Mouse (Mus musculus) thymus, postnatal 0 days (tissue): ENCODE results near the gene Ifna2. TPM values are rescaled to one million over a fixed set of nuclear protein-coding genes. Genes with fewer than 3 reads are reported as not detected.

Experiments
- DNase-seq: peaks from one replicate; pipeline ENCODE4 v3.0.0-alpha.2; 2015; ENCODE audit warnings: low spot score
- polyA plus RNA-seq: library from polyadenylated mRNA; unstranded; fragments of >200 nt; fragmentation: Nextera tagmentation; extraction: Ambion mirVana; gene quantifications from 2 replicates; pipeline ENCODE4 v1.2.1, GENCODE M21; 2015

Ifna2 gene
- polyA plus RNA-seq = not detected in 2 replicates

DNA sequence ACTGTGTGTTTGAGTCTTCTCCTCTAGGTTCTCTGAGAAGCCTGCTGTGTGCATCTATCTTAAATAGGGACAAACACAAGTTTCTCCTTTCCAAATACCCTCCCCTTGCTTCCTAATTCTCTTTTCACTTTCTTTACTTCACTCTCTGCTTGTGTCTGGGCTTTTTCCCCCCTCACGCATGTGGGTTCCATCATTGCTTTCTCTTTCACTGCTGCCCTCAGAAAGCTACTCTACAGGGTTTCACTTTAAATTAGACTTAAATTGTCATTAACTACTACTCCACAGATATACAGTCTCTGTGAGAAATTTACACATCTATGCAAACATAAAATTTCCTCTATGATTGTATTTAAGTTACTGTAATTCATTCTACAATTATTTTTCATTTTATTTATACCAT lies at the start of gene Ifna2:
Gene Ifna2, minus strand, starts transcription at position 101 of the 400 bp plus-strand sequence.
- no peak for DNase-seq

DNA sequence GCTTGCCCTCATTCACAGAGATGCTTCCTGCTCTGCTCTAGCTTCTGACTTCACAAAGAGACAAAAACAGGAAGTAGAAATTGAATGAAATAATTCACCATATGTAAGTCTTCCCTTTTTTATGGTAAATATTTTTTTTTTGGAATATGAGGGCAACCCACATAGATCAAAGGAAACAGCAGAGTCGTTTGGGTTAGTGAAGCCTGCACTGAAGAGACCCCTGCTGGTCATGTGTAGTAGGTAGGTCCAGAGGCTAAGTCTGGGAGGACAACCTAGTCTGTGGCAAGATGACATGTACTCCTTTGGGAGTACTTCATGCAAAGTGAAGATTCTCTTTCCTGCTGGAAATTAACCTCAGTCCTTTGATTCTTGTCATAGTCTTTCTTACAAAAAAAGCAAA lies 43.6 kb upstream of the Ifna2 start:
- DNase-seq = peak; percentile 58

DNA sequence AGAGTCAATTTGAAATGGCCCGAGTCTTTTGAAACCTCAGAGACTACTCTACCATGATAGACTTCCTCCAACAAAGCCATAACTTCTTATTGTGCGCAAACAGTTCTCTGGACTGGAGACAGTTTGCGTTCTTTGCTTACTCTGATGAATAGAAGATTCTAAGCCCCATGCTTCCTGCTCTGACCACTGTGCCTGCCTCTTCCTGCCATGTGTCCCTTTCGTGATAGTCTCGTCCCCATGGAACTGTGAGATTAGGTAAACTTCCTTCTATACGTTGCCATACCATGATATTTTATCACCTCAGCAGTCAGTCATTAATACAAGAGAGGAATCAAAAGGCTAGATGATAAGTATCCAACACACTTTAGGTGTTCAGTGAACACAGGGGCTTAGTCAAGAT lies 43.0 kb upstream of the Ifna2 start:
- no peak for DNase-seq

DNA sequence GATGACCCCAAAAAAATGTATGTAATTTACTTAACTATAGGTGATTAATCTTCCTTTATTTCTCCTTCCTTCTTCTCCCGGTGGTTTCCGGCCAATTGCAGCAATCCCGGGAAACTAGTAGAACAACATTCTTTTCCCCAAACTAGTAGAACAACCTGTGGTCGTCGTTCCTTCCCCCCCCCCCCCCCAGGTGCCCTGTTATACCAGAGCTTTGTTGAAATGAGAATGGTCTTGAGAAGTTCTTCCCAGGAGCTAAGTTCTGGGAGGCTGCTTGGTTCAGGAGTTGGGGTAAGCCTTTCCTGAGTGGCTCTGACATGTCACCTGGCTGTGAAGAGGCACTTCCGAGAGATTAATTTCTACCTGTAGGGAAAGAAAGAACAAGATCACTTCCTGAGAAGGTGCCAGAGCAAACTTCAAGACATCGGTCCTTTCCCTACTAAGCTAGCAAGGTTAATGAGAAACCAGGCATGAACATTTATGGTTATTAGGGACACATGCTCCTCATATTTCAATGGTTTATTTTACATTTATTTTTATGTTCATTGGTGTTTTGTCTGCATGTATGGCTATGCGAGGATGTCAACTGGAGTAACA lies 39.9 kb upstream of the Ifna2 start:
- DNase-seq = no peak

DNA sequence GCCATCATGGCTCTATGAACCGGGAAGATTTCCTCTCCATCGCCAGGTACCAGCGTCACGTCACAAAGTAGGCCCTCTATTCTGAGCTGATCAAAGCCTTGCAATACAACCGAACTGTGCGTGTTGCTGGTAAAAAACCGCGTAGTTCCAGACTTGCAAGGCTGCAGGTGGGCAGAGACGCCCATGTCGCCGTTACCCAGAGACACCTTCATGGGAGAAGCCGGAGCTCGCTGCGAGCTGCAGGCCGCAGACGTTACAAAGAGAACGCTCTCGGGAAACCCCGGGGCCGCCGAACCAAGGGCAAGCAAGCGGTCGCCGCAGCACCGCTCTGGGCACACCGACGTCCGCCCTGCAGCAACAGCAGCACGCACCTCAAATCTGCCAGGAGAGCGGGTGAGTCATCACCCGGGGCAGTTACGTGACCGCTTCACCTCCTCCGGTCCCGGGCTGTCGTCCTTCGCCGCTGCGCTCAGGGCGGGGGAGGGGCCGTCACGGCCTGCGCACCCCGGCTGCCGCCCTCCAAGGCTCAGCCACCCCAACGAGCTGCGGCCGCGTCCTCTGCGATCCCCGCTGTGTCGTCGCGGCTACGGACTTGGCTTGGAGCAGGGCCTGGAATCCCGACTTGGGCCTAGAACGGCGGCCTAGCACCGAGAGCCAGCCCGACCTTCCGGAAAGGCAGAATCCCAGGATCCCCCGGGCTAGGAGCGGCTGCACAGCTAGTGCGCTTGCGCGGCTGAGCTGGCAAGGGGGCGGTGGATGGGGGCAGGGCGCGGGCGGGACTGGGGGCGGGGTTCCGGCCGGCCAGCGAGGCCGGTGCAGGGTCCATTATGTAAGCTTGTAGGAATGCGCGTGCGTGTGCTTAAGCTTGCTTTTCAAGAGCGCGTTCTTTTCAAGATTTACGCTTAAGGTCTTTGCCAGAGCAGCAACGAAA lies 38.3 kb upstream of the Ifna2 start, which contains the start of the genes Gm26566 and Klhl9:
Gene Gm26566, plus strand, starts transcription at position 15 of the 931 bp plus-strand sequence.
Gene Klhl9, minus strand, starts transcription at position 675 of the 931 bp plus-strand sequence.
- peak; percentile 89 for DNase-seq

DNA sequence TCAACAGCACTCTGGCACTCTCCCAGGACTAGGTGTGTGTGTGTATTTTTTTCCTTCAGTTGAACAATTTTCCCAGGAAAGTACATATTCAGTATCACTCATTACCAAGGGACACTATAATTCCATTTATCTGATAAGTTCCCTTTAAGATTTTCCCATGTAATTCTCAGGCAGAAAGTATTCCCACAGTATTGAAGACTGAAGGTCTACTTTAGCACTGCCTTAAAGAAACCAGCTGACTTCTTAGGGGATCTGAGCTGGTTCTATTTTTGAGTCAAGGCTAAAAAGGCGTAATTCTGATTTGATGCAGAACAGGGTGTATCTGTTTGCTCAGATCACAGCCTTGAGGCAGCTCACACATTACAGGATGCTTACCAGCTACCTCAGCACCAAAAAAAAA lies 35.0 kb upstream of the Ifna2 start:
- DNase-seq = no peak

DNA sequence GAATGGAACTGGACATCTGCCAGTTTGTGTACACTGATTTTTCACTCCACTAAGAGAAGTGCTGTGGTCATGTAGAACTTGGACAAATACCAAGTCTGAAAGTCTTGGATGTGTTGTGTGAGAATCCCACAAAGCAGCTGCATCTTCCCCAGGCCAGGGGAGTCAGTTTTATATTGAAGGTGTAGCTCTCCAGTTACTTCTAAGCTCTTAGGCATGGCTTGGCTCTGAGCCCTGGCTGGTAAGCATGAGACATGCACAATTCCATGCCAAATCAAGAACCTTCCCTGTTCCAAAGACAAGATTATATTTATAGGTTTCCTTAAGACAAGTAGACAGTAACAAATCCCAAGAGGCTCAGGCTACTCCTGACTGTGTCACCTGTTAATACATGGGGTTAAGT lies 31.3 kb upstream of the Ifna2 start:
- DNase-seq = no peak

DNA sequence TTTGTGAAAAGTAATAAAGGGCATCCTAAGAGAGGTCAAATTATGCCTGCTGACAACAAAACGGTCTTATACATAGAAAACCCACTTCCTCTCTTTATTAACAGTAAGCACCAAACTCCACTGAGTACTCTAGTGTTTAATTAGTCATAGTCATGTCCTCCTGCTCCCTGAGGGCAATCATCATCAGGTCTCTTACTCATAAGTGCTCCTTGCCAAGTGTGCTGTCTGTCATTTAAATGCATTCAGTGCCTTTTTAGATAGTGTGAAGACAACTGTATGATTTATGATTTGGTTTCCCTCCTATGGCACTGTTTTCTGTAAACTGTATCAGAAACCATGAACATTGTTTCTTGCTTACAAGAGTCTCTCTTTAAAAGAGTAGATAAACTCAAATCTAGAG lies 30.6 kb upstream of the Ifna2 start:
- no peak for DNase-seq

DNA sequence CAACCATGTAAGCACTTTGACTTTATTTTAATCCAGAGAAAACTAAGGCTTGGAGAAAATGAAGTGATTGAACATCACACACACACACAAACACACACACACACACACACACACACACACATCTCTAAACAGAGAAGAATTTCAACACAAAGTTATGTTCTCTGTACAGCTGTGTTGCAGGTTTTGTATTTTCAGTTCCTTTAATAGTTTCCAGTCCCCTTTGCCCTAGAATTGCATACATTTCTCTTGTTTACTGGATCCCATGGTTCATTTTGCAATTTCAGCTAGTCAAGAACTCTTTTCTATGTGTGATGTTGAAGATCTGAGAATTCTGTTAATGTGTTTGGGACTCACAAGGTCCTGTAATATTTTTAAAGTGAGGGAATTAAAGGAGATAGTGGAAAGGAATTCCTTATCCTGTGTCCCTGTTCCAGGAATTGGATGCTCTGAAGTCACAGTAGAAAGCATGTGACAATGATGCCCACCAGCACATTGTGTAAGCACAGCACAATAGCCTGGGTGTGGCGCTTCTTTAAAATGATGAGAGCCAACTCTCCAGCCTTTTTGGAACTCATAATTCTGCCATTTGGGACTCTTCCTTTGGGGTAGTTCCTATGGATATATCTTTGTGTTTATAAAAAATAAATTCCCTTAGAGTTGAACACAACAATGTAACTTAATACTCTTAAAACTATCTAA lies 23.6 kb upstream of the Ifna2 start:
- DNase-seq = no peak

DNA sequence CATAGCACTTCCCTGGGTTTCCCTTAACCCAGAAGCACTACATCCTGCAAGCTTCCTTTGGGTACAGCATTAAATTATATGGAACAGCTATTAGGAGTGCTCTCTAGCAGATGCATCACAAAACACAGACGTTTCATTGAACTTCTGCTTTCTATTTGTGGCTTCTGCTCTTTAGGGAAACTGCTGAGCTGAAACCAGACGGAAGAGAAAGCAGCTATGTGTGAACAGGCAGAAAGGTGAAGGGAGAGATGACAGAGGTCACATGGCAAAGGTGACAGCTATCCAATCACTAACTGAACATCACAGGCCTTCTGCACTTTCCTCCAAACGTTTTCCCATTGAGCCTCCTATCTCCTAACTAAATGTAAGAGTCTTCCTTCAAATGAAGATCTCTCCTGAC lies 22.2 kb upstream of the Ifna2 start:
- DNase-seq = no peak

DNA sequence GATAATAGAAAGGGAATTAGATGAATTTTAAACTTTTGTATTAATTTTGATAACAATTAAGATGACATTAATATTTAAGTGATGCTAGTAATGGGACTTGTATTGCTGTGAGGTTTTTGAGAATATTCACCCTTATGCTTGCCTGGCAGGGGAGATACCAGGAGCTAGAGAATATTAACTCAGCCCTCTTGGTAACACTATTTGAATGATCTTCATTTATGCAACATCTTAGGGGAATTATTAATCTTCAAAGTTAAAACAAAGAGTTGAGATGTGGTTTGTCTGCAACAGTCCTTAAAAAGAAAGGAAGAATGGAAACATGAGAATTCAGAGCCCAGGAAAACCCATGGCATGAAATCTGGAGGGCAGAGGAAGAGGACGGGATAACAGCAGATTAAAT lies 15.6 kb upstream of the Ifna2 start:
- DNase-seq = no peak

DNA sequence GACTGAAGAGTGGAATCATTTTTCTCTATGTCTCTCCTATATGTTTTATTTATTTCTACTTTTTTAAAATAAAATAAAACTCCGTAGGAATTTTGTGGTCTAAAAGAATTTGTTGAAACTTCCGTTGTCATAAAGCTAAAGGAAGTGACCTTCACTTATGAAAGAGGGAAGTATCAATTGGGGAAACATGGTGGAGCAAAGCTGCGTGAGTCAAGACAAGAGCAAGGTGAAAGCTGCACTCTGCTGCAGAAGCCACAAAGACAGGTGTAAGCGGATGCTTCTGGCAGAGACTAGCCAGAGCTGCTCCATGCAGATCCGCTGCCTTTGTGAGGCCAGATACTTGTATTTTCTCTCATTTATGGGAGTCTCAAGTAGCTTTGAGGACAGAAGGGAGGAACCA lies 15.1 kb upstream of the Ifna2 start:
- DNase-seq = no peak

DNA sequence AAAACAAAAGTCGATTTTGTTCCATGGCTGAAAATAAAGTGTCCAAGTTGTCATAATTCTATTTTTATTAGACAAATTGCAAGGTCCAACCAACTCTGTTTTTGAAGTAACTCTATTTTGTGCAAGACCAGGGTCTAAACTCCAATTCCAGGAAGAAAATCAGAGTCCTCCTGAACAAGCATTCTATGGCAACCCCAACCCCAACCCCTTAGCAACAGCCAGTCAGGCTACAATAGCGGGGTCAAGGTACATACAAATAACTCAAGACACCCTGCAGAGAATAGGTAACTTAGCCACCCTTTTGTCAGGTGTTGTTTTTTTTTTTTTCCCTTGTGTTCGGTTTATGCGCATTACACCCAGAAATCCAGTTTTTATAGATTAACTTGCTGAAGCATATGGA lies 14.0 kb upstream of the Ifna2 start:
- no peak for DNase-seq

DNA sequence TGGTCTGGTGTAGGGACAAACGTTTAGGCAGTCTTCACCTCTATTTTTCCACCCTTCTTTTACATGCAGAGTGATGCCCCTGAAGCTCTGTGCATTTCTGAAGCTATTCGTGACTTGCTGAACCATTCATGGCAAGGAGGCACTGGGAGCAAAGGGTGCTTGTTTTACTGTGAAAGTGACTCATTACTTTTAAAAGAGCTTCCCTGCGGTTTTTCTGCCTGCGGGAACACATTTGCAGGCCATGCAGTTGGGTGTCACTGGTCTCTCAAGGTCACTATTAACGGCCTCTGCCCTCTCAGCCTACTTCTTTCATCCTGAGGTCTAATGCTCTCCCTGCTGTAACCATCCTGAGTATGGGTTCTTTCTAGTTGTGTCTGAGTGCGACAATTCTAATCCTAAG lies 13.4 kb upstream of the Ifna2 start:
- no peak for DNase-seq

DNA sequence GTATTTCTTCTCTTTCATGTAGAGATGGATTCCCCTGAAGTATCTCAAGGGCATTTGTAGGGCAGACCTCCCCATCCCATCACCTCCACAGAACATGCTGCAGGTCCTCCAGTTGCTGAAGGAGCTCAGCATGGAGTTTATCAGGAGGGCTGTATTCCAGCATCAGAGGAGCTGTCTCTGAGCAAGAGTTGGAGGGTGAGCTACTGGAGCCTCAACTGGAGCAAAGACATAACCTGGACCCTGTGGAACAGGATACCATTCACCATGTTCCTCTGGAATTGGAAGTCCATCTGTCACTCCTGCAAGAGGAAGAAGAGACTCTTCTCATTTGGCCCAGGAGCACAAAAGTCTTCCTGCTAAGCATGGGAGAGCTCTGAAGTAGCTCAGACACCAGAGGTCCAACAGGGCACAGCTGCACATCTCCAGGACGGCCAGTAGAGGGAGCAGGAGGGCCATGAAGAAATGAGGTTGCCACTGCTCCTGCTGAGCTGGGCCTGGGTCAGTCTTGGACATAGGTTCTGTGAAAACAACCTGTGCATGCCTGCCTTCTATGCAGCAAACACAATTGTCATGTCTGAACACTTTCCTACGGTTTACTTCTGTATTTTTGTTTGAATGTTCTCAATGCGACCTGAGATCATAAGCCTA lies 12.6 kb upstream of the Ifna2 start:
- peak; percentile 76 for DNase-seq

DNA sequence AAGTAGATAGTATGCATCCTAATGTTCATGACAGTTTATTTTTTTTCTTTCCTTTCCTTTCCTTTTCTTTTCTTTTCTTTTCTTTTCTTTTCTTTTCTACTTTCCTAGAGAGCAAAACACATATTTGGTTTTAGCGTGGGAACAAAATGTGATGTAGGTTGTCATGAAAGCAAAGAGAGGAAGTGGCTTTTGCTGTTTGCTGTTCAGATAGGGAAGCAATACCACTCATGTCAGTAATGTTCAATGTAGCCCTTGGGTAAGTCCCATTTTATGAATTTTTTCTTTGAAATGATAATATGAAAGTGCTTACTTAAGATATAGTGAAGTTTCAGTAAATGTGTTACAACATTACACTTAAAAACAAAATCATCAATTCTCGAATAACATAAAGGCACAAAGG lies 9.7 kb upstream of the Ifna2 start:
- peak; percentile 24 for DNase-seq

DNA sequence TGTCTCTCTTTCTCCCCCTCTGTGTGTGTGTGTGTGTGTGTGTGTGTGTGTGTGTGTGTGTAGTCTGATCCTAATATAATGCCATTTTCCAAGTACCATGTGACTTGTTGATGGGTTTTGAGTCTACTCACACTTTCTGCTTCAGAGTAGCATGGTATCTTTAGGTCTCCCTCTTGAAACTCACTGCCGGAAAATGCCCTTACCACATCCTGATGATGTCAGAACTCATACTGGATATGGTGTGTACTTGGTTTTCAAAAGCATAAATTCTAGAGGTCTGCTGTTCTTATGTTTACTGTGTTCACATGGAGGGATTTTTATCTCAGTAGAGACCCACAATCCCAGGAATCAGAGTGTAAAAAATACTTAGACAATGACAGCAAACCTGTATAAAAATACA lies 8.8 kb upstream of the Ifna2 start:
- peak; percentile 34 for DNase-seq

DNA sequence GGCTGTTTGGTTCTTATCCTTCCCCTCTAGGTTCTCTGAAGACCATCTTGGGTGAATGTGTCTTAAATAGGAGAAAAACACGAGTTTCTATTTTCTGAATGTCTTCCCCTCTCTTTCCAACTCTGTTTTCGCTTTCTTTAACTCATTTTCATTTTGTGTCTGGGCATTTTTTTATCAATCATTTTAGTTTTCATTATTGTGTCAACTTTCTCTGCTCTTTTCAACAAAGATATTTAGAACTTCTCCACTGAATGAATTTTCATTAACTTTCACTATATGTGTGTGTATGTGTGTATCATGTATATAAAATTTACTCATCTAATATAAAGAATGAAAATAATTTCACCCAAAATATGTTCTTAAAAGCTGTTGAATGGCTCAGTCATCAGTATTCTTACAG lies 7.5 kb upstream of the Ifna2 start, which contains the start of gene Ifnab:
Gene Ifnab, minus strand, starts transcription at position 101 of the 400 bp plus-strand sequence.
- no peak for DNase-seq

DNA sequence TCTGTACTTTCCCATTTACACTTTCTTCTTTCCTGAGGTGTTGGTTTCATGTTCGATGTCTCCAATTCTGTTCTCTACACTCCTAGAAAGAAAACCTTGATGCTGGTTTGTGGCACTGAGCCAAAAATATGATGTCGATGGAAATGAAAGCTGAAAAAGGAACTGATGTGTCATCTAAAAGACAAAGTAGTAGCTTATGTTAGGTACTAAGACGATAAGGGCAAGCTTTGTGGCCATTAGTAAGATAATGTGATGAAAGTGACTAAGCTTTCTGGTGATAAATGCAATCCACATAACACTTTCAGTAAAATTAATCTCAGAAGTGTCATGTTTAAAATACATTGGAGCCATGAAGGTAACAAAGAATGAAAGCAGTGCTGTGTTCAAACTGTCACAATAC lies 2.4 kb downstream of the Ifna2 start:
- no peak for DNase-seq

DNA sequence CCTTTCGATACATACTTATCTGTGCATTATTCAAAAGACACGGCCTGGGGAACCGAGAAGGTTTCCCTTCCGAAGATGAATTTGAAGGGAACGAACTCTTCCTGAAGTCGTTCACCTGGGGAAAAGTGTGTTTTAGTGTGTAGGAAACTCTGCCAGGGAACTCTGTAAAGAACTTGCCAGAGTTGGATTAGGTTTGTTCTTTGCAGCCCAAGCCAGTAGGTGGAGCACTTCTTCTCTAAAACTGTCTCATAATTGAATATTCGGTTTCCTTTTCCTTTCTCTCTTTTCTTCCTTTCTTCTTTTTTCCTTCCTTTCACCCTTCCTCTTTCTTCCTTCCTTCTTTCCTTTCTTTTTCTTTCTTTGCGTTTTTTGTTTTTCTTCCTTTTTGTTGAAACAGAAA lies 3.4 kb downstream of the Ifna2 start:
- peak; percentile 26 for DNase-seq

DNA sequence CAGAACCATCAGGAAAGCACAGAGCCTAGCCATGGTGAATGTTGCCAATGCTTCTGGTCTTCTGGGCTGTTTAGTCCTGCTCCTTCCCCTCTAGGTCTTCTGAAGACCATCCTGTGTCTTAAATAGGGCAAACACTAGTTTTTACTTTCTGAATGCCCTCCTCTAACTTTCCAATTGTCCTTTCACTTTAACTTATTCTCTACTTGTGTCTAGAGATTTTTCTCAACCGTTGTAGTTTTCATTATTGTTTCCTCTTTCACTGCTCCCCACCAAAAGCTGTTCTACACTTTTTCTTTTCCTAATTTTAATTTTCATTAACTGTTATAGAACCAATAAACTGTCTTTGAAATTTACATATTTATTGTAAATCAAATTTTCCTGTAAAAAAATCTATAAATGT lies 6.9 kb downstream of the Ifna2 start, which contains the start of gene Ifna16:
Gene Ifna16, minus strand, starts transcription at position 101 of the 400 bp plus-strand sequence.
- DNase-seq = no peak
